Mouse (Mus musculus) CH12.LX (cell line): Measurements from ENCODE around the gene Tubgcp6.

Experiments
- BHLHE40 ChIP-seq: IDR thresholded peaks from 2 replicates; pipeline ENCODE4 v1.6.1; 2011; ENCODE audit warnings: mild to moderate bottlenecking, low read depth, low read length, improper control_type of control experiment
- CTCF ChIP-seq, 2 experiments: IDR thresholded peaks in 1 of 2; conservative IDR thresholded peaks in 1 of 2; 2 replicates each; pipeline ENCODE4 v1.5.1; 2011 to 2012; ENCODE audit warnings: low read depth in 2 of 2, low read length in 2 of 2, improper control_type of control experiment in 1 of 2, inconsistent platforms in 1 of 2, mild to moderate bottlenecking in 1 of 2, moderate library complexity in 1 of 2
- EP300 ChIP-seq: IDR thresholded peaks from 2 replicates; pipeline ENCODE4 v1.6.1; 2011; ENCODE audit warnings: low read length, improper control_type of control experiment
- KAT2A ChIP-seq: IDR thresholded peaks from 2 replicates; pipeline ENCODE4 v1.6.1; 2012; ENCODE audit warnings: low read length, improper control_type of control experiment, inconsistent platforms; ENCODE audit not compliant: insufficient replicate concordance
- MAX ChIP-seq: IDR thresholded peaks from 2 replicates; pipeline ENCODE4 v1.6.1; 2011; ENCODE audit warnings: low read length, improper control_type of control experiment
- MAZ ChIP-seq: IDR thresholded peaks from 2 replicates; pipeline ENCODE4 v1.6.1; 2012; ENCODE audit warnings: low read depth, mild to moderate bottlenecking, inconsistent platforms, low read length, improper control_type of control experiment, moderate library complexity
- MEF2A ChIP-seq: IDR thresholded peaks from 2 replicates; pipeline ENCODE4 v1.6.1; 2014; ENCODE audit warnings: low read depth, mild to moderate bottlenecking, inconsistent platforms, low read length, improper control_type of control experiment, borderline replicate concordance
- NELFE ChIP-seq: IDR thresholded peaks from 2 replicates; pipeline ENCODE4 v1.6.1; 2011; ENCODE audit warnings: low read depth, low read length, improper control_type of control experiment
- RAD21 ChIP-seq: IDR thresholded peaks from 2 replicates; pipeline ENCODE4 v1.6.1; 2011; ENCODE audit warnings: low read depth, mild to moderate bottlenecking, low read length, improper control_type of control experiment, moderate library complexity
- ZC3H11A ChIP-seq: IDR thresholded peaks from 2 replicates; pipeline ENCODE4 v1.6.1; 2012; ENCODE audit warnings: low read depth, mild to moderate bottlenecking, inconsistent platforms, low read length, improper control_type of control experiment

GRCm38 (mm10) chr15:89098616-89099015 lies 24.3 kb downstream of the Tubgcp6 start:
- TF ChIP-seq EP300 = no peak
- TF ChIP-seq CTCF (conservative IDR thresholded peaks at IDR 0.05 in 1 of 2, IDR thresholded peaks at IDR 0.05 in 1 of 2; ENCODE audit: low read depth in 2 of 2, low read length in 2 of 2) = no peak
- no peak for TF ChIP-seq BHLHE40
- TF ChIP-seq KAT2A = no peak
- no peak for TF ChIP-seq MAX
- TF ChIP-seq NELFE = no peak
- no peak for TF ChIP-seq MEF2A
- no peak for TF ChIP-seq RAD21
- no peak for TF ChIP-seq ZC3H11A
- no peak for TF ChIP-seq MAZ
